Mouse (Mus musculus) liver, embryonic 12.5 days (tissue): ENCODE data around the gene Car9. TPM values are rescaled to one million over a fixed set of nuclear protein-coding genes. Genes with fewer than 3 reads are reported as not detected.
A peak's percentile ranks its signal among the peaks of the same experiment; 100 is the strongest.

Source experiments
- ATAC-seq: fragments of 200-750 bp; cut with Nextera tagmentation; 2 replicates; pipeline ENCODE4 v1.8.0; 2017; ENCODE audit warnings: moderate number of reproducible peaks, mild to moderate bottlenecking, moderate library complexity
- H3K27ac ChIP-seq: fragments of 300-500 bp; sonication (generic); 2 replicates; pipeline ENCODE4 v1.5.1; 2016; ENCODE audit warnings: mild to moderate bottlenecking
- H3K27me3 ChIP-seq: fragments of 300-500 bp; sonication (generic); replicated peaks from 2 replicates; pipeline ENCODE4 v1.6.1; 2016; ENCODE audit warnings: mild to moderate bottlenecking, moderate library complexity
- H3K36me3 ChIP-seq: fragments of 300-500 bp; sonication (generic); 2 replicates; pipeline ENCODE4 v1.6.1; 2016; ENCODE audit warnings: mild to moderate bottlenecking, moderate library complexity
- H3K4me1 ChIP-seq: fragments of 300-500 bp; sonication (generic); 2 replicates; pipeline ENCODE4 v1.6.1; 2016
- H3K4me2 ChIP-seq: fragments of 300-500 bp; sonication (generic); 2 replicates; pipeline ENCODE4 v1.6.1; 2016; ENCODE audit warnings: mild to moderate bottlenecking, moderate library complexity
- H3K4me3 ChIP-seq: fragments of 300-500 bp; sonication (generic); 2 replicates; pipeline ENCODE4 v1.5.1; 2016; ENCODE audit warnings: mild to moderate bottlenecking, moderate library complexity
- H3K9ac ChIP-seq: fragments of 300-500 bp; sonication (generic); 2 replicates; pipeline ENCODE4 v1.6.1; 2016; ENCODE audit warnings: mild to moderate bottlenecking, moderate library complexity
- H3K9me3 ChIP-seq: fragments of 300-500 bp; sonication (generic); replicated peaks from 2 replicates; pipeline ENCODE4 v1.6.1; 2016; ENCODE audit warnings: mild to moderate bottlenecking, moderate library complexity
- WGBS: fragments of 180-500 bp; shearing (Covaris S2); methylation state at CpG from one replicate; pipeline ENCODE4 v1.1.7; 2016; ENCODE audit not compliant: insufficient replicate concordance; 5-methylcytosine and 5-hydroxymethylcytosine counted together
- polyA plus RNA-seq: library from polyadenylated mRNA; unstranded; fragments of >200 nt; fragmentation: Nextera tagmentation; extraction: Ambion mirVana; gene quantifications from 2 replicates; pipeline ENCODE4 v1.2.1, GENCODE M21; 2016

The Car9 gene
- polyA plus RNA-seq: 1.2 and 1.3 TPM in 2 replicates

DNA sequence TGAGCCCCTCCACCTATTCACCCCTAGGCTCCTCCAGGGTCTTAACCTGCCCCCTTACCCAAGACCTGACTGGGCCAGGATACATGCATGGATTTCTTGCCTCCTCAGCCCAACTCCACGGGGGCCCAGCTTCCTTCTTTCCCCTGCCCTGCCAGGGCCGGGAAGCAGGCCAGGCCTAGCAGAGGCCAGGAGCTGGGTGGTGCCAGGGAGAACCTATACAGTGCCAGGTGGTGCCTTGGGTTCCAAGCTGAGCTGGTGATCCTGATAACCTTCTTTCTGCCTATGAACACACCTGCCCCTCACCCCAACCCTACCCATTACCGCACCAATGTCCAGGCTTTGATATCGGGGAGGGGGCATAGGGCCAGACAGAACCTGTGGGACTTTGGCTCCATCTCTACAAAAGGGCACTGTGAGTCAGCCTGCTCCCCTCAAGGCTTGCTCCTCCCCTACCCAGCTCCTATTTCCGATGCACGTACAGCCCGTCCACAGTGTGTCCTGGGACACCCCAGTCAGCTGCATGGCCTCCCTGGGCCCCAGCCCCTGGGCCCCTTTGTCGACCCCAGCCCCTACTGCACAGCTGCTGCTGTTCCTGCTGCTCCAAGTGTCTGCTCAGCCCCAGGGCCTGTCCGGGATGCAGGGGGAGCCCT is at the start of gene Car9:
Gene Car9 (plus strand): TSS at position 431 of the 650 bp plus-strand sequence.
- Histone ChIP-seq H3K9me3 (no peaks in the 10 kb centered on the region), H3K9ac (no peak within 1 kb of the TSS), H3K27ac (no peak within 1 kb of the TSS), H3K4me1 (peaks cover 39% of the 10 kb centered on the region), H3K4me2 (peak within 1 kb of the TSS; percentile 84), H3K4me3 (no peak within 1 kb of the TSS; the same call in 1 of the 2 replicates), H3K36me3 (no peaks in the 10 kb centered on the region), H3K27me3 (peaks cover 9% of the 10 kb centered on the region; the same call in 1 of the 2 replicates)
- WGBS: 63% methylated on average over 9 of the region's 9 CpGs
- no peak for ATAC-seq

DNA sequence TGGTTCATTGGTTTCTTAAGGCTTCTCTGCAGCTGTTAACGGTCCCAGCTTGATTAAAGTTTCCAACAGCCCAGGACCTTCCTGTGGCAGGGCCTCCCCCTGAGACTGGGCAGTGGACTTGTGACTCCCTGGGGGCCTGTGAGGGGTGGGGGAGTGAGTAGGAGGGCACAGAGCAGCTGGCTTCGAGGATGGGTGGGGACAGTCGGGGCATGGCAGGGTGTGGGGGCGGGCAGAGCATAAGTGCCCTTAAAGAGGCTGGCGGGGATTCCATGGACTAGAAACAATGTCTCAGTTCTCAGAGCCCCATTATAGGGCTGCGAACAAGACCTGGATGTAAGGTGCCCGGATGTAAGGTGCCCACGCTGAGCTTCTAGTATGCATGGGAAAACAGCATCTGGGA is 49.6 kb upstream of the Car9 start:
- WGBS: 27% methylated on average over 8 of the region's 8 CpGs

DNA sequence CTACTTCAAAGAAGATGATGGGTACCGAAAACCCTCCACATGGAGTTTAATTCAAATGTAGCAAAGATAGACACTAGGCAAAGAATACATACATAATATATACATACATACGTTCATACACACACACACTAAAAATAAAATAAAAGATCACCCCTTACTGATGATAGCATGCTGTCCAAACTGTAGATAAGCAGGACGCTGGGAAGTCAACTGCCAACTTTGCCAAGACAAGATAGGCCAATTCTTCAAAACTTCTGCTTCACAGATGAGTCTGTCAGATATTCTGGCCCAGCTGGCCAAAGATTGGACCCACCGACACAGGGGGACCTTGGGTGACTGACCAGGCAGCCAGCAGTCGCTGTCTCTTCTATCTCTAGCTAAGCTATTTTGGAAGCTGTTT is 43.7 kb upstream of the Car9 start:
- H3K9ac ChIP-seq: no peak overlapping the region
- H3K4me1 ChIP-seq: no peaks in the 10 kb centered on the region
- no peaks in the 10 kb centered on the region for H3K9me3 ChIP-seq
- H3K4me2 ChIP-seq: no peak overlapping the region
- no peak overlapping the region for H3K4me3 ChIP-seq
- ATAC-seq: no peak
- 61% methylated on average over 5 of the region's 5 CpGs for whole genome bisulfite sequencing
- no peaks in the 10 kb centered on the region for H3K36me3 ChIP-seq
- H3K27ac ChIP-seq: no peak overlapping the region
- H3K27me3 ChIP-seq: peaks cover 1% of the 10 kb centered on the region; the same call in 1 of the 2 replicates

More for the DNA sequence above, 49.6 kb upstream of the Car9 start:
- peaks cover 16% of the 10 kb centered on the region; the same call in 1 of the 2 replicates for H3K4me1 ChIP-seq
- no peaks in the 10 kb centered on the region for H3K36me3 ChIP-seq
- H3K4me3 ChIP-seq: no peak overlapping the region
- H3K27ac ChIP-seq: no peak overlapping the region
- no peak overlapping the region for H3K4me2 ChIP-seq
- H3K27me3 ChIP-seq: peaks cover 56% of the 10 kb centered on the region
- no peak overlapping the region for H3K9ac ChIP-seq
- no peak for ATAC-seq
- no peaks in the 10 kb centered on the region for H3K9me3 ChIP-seq

DNA sequence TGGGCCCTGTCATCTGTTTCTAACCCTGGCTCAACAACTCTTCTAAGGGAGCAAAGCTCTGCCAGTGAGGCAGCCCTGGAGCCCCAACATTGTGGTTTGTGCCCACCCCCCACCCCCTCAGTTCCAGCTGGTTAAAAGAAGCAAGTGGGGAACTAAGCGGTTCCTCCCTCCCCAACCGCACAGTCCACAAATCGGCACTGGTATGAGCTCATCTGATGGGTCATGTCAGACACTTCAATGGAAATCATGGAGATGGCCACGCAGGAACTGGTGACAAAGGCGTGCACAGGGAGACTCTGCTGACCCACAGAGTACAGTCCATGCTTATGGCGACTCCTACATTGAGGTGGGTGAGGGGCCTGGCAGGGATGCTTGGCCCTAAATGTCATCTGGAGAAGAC is 40.8 kb upstream of the Car9 start:
- H3K36me3 ChIP-seq: no peaks in the 10 kb centered on the region
- H3K27ac ChIP-seq: no peak overlapping the region
- ATAC-seq: no peak
- no peak overlapping the region for H3K9ac ChIP-seq
- H3K4me3 ChIP-seq: no peak overlapping the region
- H3K9me3 ChIP-seq: no peaks in the 10 kb centered on the region
- H3K4me1 ChIP-seq: no peaks in the 10 kb centered on the region
- H3K4me2 ChIP-seq: no peak overlapping the region
- no peaks in the 10 kb centered on the region for H3K27me3 ChIP-seq
- WGBS: 62% methylated on average over 6 of the region's 6 CpGs

DNA sequence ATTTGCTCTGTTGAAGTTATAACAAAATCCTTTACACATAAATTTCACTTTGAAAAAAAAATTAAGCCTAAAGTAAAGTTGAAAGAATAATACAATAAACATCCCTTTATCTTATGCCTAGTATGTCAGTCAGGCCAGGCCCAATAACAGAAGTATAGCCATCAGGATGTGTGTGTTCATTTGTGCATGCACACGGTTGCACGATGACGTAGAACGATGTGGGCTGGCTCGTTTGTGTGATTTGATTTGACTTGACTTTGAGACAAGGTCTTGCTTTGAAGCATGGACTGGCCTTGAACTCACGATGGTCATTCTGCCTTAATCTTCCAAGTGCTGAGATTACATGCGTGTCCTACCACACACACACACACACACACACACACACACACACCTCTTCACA is 39.9 kb upstream of the Car9 start:
- H3K27ac ChIP-seq: no peak overlapping the region
- 80% methylated on average over 7 of the region's 7 CpGs for WGBS
- no peak for ATAC-seq

DNA sequence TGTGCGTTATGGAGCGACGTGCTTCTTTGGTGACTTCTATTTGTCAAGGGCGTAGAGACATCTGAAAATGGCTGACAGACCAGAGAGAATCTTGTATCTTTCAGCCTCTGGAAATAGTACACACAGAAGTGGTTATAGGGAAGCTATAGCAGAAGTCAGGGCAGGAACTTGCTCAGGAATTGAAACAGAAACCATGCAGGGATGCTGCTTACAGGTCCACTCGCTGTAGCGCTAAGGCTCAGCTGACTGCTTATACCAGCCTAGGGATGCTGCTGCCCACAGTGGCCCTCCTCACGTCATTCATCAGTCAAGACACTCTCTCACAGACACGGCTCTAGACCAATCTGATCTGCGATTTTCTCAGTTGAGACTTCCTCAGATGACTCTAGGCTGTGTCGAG is 36.5 kb upstream of the Car9 start:
- Histone ChIP-seq H3K4me3 (no peak overlapping the region), H3K27ac (no peak overlapping the region), H3K4me1 (no peaks in the 10 kb centered on the region), H3K9ac (no peak overlapping the region), H3K27me3 (0 out of 2 replicates have a peak, but pooled peaks cover 3% of the 10 kb centered on the region), H3K4me2 (no peak overlapping the region), H3K9me3 (no peaks in the 10 kb centered on the region), H3K36me3 (no peaks in the 10 kb centered on the region)
- no peak for ATAC-seq
- WGBS: 71% methylated on average over 10 of the region's 10 CpGs

More for the DNA sequence above, 39.9 kb upstream of the Car9 start:
- Histone ChIP-seq H3K4me3 (no peak overlapping the region), H3K9me3 (no peaks in the 10 kb centered on the region), H3K4me2 (no peak overlapping the region), H3K27me3 (no peaks in the 10 kb centered on the region), H3K36me3 (no peaks in the 10 kb centered on the region), H3K4me1 (no peaks in the 10 kb centered on the region), H3K9ac (no peak overlapping the region)

DNA sequence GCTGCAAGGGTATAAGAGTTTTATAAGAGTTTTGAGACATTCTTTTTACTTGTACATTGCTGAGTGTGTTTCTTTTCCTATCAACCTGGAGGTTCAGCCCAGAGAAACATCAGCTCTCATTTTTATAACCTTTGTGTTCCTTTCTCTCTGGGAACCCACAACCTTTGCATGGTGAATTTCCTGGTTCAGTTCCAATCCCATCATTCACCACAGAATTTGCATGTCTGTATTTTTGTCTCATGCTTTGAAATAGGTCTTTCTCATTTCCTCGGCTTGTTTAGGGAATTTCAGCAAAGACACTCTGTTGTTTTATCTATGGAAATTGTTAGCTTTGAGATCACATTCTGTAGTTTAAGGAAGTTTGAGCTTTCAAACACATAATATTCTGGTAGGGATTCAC is 33.1 kb upstream of the Car9 start:
- H3K9ac ChIP-seq: no peak overlapping the region
- WGBS: 40% methylated on average over 1 of the region's 1 CpGs
- H3K4me2 ChIP-seq: no peak overlapping the region
- no peak for ATAC-seq
- 0 out of 2 replicates have a peak, but pooled peaks cover 3% of the 10 kb centered on the region for H3K27me3 ChIP-seq
- H3K4me3 ChIP-seq: no peak overlapping the region
- H3K27ac ChIP-seq: no peak overlapping the region
- no peaks in the 10 kb centered on the region for H3K36me3 ChIP-seq
- peaks cover 8% of the 10 kb centered on the region for H3K4me1 ChIP-seq
- no peaks in the 10 kb centered on the region for H3K9me3 ChIP-seq

DNA sequence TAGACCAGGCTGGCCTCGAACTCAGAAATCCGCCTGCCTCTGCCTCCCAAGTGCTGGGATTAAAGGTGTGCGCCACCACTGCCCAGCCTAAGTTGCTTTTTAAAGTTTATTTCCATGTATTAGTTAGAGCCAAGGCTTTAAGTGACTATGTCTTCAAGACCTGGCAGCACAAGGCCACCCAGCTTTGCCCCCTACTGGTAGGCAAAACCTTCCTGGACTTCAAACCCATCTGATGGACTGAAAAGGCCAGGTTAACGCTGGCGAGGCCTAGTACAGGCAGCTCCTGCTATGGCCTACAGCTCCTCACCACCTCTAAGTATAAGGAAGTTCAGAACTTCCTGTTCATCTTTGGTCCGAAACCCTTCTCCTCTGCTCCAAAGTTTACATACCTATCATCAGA is 30.2 kb upstream of the Car9 start:
- Histone ChIP-seq H3K36me3 (no peaks in the 10 kb centered on the region), H3K27ac (no peak overlapping the region), H3K4me2 (no peak overlapping the region), H3K27me3 (0 out of 2 replicates have a peak, but pooled peaks cover 3% of the 10 kb centered on the region), H3K9ac (no peak overlapping the region), H3K4me3 (no peak overlapping the region), H3K4me1 (peaks cover 17% of the 10 kb centered on the region), H3K9me3 (no peaks in the 10 kb centered on the region)
- WGBS: 71% methylated on average over 6 of the region's 6 CpGs
- ATAC-seq: no peak

DNA sequence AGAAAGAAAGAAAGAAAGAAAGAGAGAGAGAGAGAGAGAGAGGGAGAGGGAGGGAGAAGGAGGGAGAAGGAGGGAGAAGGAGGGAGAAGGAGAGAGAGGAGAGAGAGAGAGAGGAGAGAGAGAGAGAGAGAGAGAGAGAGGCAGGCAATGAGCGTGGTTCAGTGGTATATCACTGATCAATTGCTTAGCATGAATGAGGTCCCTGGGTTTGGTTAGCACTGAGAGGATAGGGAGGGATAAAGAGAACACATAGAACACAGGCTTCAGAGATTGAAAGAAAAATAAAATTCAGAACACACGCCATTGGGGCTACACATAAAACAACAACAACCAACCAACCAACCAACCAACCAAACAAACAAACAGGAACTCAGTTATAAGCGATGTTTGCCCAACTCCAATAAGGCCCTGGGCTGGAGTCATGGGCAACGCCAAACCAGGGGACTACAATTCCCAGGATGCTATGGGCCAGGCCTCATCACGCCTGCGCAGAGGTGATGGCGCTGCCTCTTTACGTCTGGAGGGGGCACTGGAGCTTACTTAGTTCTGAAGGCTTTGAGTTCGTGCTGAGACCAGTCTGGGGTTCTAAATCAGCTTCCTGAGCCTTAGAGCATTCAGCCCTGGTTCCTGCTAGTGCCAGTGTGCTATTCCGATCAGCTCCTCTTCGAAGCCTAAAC is 28.8 kb upstream of the Car9 start:
- 6% methylated on average over 11 of the region's 11 CpGs for WGBS
- Histone ChIP-seq H3K4me3 (peak overlapping the region; percentile 51), H3K4me1 (peaks cover 17% of the 10 kb centered on the region), H3K9ac (peak overlapping the region; percentile 57), H3K27ac (peak overlapping the region; percentile 42; the same call in 1 of the 2 replicates), H3K27me3 (0 out of 2 replicates have a peak, but pooled peaks cover 3% of the 10 kb centered on the region), H3K9me3 (no peaks in the 10 kb centered on the region), H3K36me3 (no peaks in the 10 kb centered on the region), H3K4me2 (peak overlapping the region; percentile 72)
- ATAC-seq: peak; percentile 93

DNA sequence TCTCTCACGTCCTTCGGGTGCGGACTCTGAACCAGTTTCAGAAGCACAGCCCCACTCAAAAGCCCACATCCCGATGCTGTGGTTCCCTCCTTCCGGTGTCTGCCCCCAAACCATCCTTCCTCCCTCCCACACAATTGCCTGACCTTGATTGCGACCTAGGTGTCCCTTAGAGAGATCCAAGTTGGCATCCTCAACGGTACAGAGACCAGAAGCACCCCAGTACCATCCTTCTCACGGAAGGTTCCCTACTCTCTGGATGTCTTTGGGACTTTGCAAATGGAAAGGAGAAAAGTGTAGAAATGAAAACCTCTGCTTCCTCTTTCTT is 28.3 kb upstream of the Car9 start:
- no peaks in the 10 kb centered on the region for H3K36me3 ChIP-seq
- WGBS: 19% methylated on average over 8 of the region's 8 CpGs
- peaks cover 17% of the 10 kb centered on the region for H3K4me1 ChIP-seq
- no peaks in the 10 kb centered on the region for H3K9me3 ChIP-seq
- no peak; the same call in 1 of the 2 replicates for ATAC-seq
- 0 out of 2 replicates have a peak, but pooled peaks cover 3% of the 10 kb centered on the region for H3K27me3 ChIP-seq
- H3K4me3 ChIP-seq: peak overlapping the region; percentile 51
- H3K9ac ChIP-seq: peak overlapping the region; percentile 57
- H3K4me2 ChIP-seq: peak overlapping the region; percentile 72
- peak overlapping the region; percentile 42; the same call in 1 of the 2 replicates for H3K27ac ChIP-seq

DNA sequence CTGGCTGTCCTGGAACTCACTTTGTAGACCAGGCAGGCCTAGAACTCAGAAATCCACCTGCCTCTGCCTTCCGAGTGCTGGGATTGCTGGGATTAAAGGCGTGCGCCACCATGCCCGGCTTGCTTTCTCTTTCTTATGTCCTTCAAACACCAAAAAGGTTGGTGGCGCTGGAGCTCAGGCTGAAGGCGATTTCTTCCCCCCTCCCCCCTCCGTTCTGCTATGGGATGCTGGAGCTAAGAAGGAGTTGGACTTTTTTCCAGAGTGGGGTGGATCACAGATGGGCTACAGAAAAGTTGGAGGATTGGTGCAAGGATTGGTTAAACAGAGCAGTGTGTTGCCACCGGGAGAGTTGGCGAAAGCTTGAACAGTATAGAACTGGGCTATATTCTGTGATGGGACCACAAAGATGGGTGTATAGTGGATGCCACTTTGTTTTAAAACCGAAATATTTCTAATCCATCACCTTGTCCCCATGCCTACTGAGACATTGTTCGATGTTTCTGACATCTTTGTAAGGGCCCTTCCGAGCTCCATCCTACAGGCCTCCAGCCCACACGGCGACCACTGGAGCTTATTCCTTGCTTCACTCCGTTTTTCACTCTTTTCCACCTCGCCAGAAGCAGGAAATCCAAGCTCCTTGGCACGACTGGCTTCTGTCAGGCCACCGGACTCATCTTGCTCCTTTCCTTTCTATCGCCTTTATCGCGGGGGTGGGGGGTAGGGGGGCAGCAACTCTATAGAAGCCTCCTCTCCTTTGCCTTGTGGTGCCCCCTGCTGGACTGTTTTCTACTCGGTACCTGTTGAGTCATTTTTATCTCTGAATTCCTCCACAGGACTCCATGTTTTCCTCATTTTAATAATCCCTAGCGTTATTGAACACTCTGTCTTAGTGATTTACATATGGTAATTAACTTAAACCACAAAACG is 27.6 kb upstream of the Car9 start:
- H3K4me1 ChIP-seq: peaks cover 17% of the 10 kb centered on the region
- H3K27ac ChIP-seq: 0 out of 2 replicates have a peak overlapping the region, but pooled peaks have one; percentile 42
- peak overlapping the region; percentile 72 for H3K4me2 ChIP-seq
- no peaks in the 10 kb centered on the region for H3K36me3 ChIP-seq
- 34% methylated on average over 24 of the region's 24 CpGs for WGBS
- H3K4me3 ChIP-seq: peak overlapping the region; percentile 51
- H3K9ac ChIP-seq: 0 out of 2 replicates have a peak overlapping the region, but pooled peaks have one; percentile 17
- H3K9me3 ChIP-seq: no peaks in the 10 kb centered on the region
- 0 out of 2 replicates have a peak, but pooled peaks cover 3% of the 10 kb centered on the region for H3K27me3 ChIP-seq
- ATAC-seq: no peak
